In the genomic region with DNA sequence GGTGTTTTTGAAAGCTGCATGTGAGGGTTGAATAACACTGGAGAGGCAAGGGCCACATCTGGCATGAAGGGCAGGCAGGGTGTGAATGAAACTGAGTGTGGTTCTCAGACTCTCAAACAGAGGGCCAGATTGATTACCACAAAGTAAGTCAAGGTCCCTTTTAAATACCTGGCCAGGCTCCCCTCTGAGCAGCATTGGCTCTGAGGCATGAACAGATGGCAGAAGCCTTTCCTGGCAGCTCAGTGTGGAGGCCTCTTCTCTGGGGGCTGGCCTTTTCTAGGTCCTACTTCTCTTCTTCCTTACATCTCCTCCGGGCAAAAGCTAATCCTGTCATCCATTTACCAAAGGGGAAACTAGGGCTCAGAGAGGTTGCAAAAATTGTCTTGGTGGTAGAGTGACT, we compare ENCODE assay signal across 25 mouse cellular contexts.
DNase-seq lines count a peak whose midpoint lies in the region; ATAC-seq lines count a peak whose summit lies in the region.
"Had no signal": no experiment of that assay in that cellular context is flagged by ENCODE, and none has a peak within 500 bp of the region (broad histone marks: within the 10 kb centered on the region; RNA-seq: fewer than 3 reads in every experiment).

No protein-coding gene starts in this region.

- no peak for ATAC-seq in megakaryocyte, adult 5-6 weeks (ENCODE audit: poor library complexity, severe bottlenecking)
- ATAC-seq: forebrain, embryonic 15.5 days had no signal

- intact Hi-C loops in heart, postnatal 25 days (cut with DNase I) = no loop called here

- H3K27ac ChIP-seq in heart, embryonic 10.5 days = peak overlapping the region; percentile 29; the same call in 1 of the 2 replicates
- 0 out of 2 replicates have a peak overlapping the region, but pooled peaks have one; percentile 12 for H3K27ac ChIP-seq in embryonic facial prominence, embryonic 10.5 days (replicated peaks)
- H3K27ac ChIP-seq: embryonic facial prominence, embryonic 15.5 days; forebrain, embryonic 15.5 days; heart, embryonic 13.5 days; hindbrain, embryonic 13.5 days; liver, embryonic 15.5 days; lung, embryonic 15.5 days; neural tube, embryonic 15.5 days had no signal

- H3K9me3 ChIP-seq in heart, embryonic 10.5 days = no peaks in the 10 kb centered on the region
- no peaks in the 10 kb centered on the region for H3K9me3 ChIP-seq in embryonic facial prominence, embryonic 10.5 days
- H3K9me3 ChIP-seq: embryonic facial prominence, embryonic 15.5 days; forebrain, embryonic 15.5 days; hindbrain, embryonic 13.5 days; liver, embryonic 15.5 days; lung, embryonic 15.5 days; neural tube, embryonic 15.5 days had no signal

- no peak for DNase-seq in heart, embryonic 10.5 days (ENCODE audit: low spot score)
- no peak for DNase-seq in heart, postnatal 25 days (ENCODE audit: low spot score)
- peak; percentile 63 for DNase-seq in cerebellum, adult 11 months
- DNase-seq in cerebellum, adult 9-10 months = peak; percentile 83
- no peak for DNase-seq in embryonic facial prominence, embryonic 10.5 days (ENCODE audit: low spot score)
- no peak for DNase-seq in layer of hippocampus, postnatal 14 days (ENCODE audit: low spot score in 2 of 2)
- DNase-seq: adrenal gland, adult 8-10 months; gastrocnemius, postnatal 10 days; heart, adult 18-20 months; heart, postnatal 14 days; kidney, adult 11 months; kidney, postnatal 10 days; liver; lung, postnatal 4 days; right cerebral cortex, adult 18-20 months; right cerebral cortex, postnatal 4 days; thymus, postnatal 14 days had no signal

- H3K4me3 ChIP-seq in heart, embryonic 10.5 days = no peak overlapping the region
- H3K4me3 ChIP-seq in embryonic facial prominence, embryonic 10.5 days = no peak overlapping the region
- H3K4me3 ChIP-seq: embryonic facial prominence, embryonic 15.5 days; forebrain, embryonic 15.5 days; heart, embryonic 13.5 days; hindbrain, embryonic 13.5 days; liver, embryonic 15.5 days; lung, embryonic 15.5 days; neural tube, embryonic 15.5 days had no signal

- 67% methylated on average over 1 of the region's 1 CpGs for WGBS in heart, embryonic 10.5 days
- WGBS in embryonic facial prominence, embryonic 10.5 days = 71% methylated on average over 1 of the region's 1 CpGs

- H3K36me3 ChIP-seq in heart, embryonic 10.5 days = no peaks in the 10 kb centered on the region
- no peaks in the 10 kb centered on the region for H3K36me3 ChIP-seq in embryonic facial prominence, embryonic 10.5 days (replicated peaks)
- H3K36me3 ChIP-seq: embryonic facial prominence, embryonic 15.5 days; forebrain, embryonic 15.5 days; heart, embryonic 13.5 days; hindbrain, embryonic 13.5 days; liver, embryonic 15.5 days; lung, embryonic 15.5 days; neural tube, embryonic 15.5 days had no signal

- H3K27me3 ChIP-seq in heart, embryonic 10.5 days (ENCODE audit: insufficient read depth, poor library complexity, severe bottlenecking) = peaks cover 4% of the 10 kb centered on the region; the same call in 1 of the 2 replicates
- H3K27me3 ChIP-seq in embryonic facial prominence, embryonic 10.5 days (replicated peaks; ENCODE audit: low read depth, poor library complexity, severe bottlenecking) = no peaks in the 10 kb centered on the region
- H3K27me3 ChIP-seq: embryonic facial prominence, embryonic 15.5 days; forebrain, embryonic 15.5 days; heart, embryonic 13.5 days; hindbrain, embryonic 13.5 days; liver, embryonic 15.5 days; lung, embryonic 15.5 days; neural tube, embryonic 15.5 days had no signal

- peaks cover 49% of the 10 kb centered on the region for H3K4me1 ChIP-seq in heart, embryonic 10.5 days
- peaks cover 19% of the 10 kb centered on the region for H3K4me1 ChIP-seq in embryonic facial prominence, embryonic 10.5 days
- H3K4me1 ChIP-seq: forebrain, embryonic 15.5 days; hindbrain, embryonic 13.5 days; neural tube, embryonic 15.5 days had no signal

Comparison
In these comparisons a context has a peak if more than half of its experiments do, and no peak if none do; other contexts are left out.
1. DNase-seq: peak in cerebellum, adult 11 months (single experiment) and cerebellum, adult 9-10 months (single experiment); none in heart, embryonic 10.5 days (single experiment), heart, postnatal 25 days (single experiment), embryonic facial prominence, embryonic 10.5 days (single experiment) and layer of hippocampus, postnatal 14 days (0 of 2).